10 mouse cellular contexts compared by ENCODE assay signal in the genomic region with DNA sequence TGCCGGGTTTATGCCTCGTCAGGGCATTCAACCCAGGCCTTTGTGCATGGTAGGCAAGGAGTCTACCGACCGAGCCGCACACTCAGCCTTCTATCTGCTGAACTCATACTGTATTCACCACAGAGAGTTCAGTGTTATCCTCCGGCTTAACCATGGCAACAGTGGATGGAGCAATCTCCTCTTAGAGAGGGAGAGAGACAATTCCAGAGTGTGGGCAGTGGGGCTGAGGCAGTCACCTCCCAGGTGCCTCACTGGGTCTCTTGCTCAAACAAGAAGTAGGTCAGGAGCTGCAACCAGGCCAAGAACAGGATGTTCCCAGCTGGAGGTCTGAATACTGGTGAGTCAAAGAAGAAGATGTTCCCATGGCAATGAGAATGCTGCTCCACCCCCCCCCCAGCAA. TPM values are rescaled to one million over a fixed set of nuclear protein-coding genes. Genes with fewer than 3 reads are reported as not detected.
DNase-seq lines count a peak whose midpoint lies in the region; ATAC-seq and TF ChIP-seq lines count a peak whose summit lies in the region.
"Had no signal": no experiment of that assay in that cellular context is flagged by ENCODE, and none has a peak within 500 bp of the region (broad histone marks: within the 10 kb centered on the region; RNA-seq: fewer than 3 reads in every experiment).

No protein-coding gene starts in this region.

- no peaks in the 10 kb centered on the region; the same call in 1 of the 2 replicates for H3K9me3 ChIP-seq in E14TG2a.4 (ENCODE audit: low read length)
- H3K9me3 ChIP-seq: hindbrain, embryonic 13.5 days had no signal

- peak in 1 of 2 experiments; percentile 19 for DNase-seq in layer of hippocampus, adult 2 months (ENCODE audit: low spot score in 2 of 2)
- DNase-seq in layer of hippocampus, adult 9-10 months (ENCODE audit: low spot score): no peak
- peak; percentile 57 for DNase-seq in NIH3T3 (ENCODE audit: low read depth)
- peak; percentile 38 to 43 for DNase-seq in left cerebral cortex, adult 2 months (ENCODE audit: extremely low spot score in 1 of 2, low spot score in 2 of 2)
- no peak for DNase-seq in urinary bladder, postnatal 10 days (ENCODE audit: low spot score)
- no peak for DNase-seq in kidney, postnatal 10 days

- H3K27me3 ChIP-seq in E14TG2a.4 (ENCODE audit: insufficient read depth, low read length): no peaks in the 10 kb centered on the region
- H3K27me3 ChIP-seq: hindbrain, embryonic 13.5 days had no signal

- intact Hi-C loops in left cerebral cortex, adult 2 months (cut with DNase I): no loop called here

- ATAC-seq in activated CD4-positive, CD25-positive, alpha-beta regulatory T cell, adult 4 months: no peak

- no peaks in the 10 kb centered on the region for H3K36me3 ChIP-seq in E14TG2a.4 (ENCODE audit: insufficient read depth, low read length)
- H3K36me3 ChIP-seq: hindbrain, embryonic 13.5 days had no signal

- H3K4me3 ChIP-seq in layer of hippocampus, adult 2 months: no peak overlapping the region
- peak overlapping the region; percentile 51 for H3K4me3 ChIP-seq in E14TG2a.4 (replicated peaks; ENCODE audit: low read length)
- H3K4me3 ChIP-seq in left cerebral cortex, adult 2 months: no peak overlapping the region
- H3K4me3 ChIP-seq: hindbrain, embryonic 13.5 days; megakaryocyte, embryonic 14.5 days had no signal

- H3K4me1 ChIP-seq in E14TG2a.4 (replicated peaks; ENCODE audit: low read depth, low read length): peaks cover 88% of the 10 kb centered on the region

- no peak for TF ChIP-seq CTCF in layer of hippocampus, adult 2 months (conservative IDR thresholded peaks at IDR 0.05)
- no peak for TF ChIP-seq CTCF in E14TG2a.4 (conservative IDR thresholded peaks at IDR 0.05; ENCODE audit: low read length)
- TF ChIP-seq CTCF in left cerebral cortex, adult 2 months (IDR thresholded peaks at IDR 0.05): no peak

- peak overlapping the region; percentile 78 for H3K27ac ChIP-seq in layer of hippocampus, adult 2 months
- peak overlapping the region; percentile 1; the same call in 1 of the 2 replicates for H3K27ac ChIP-seq in left cerebral cortex, adult 2 months
- H3K27ac ChIP-seq: hindbrain, embryonic 13.5 days had no signal

RNA-seq across cellular contexts. Expression of a gene that starts 56.8 kb away (rescaled TPM):
- total RNA-seq in layer of hippocampus, adult 2 months (2021): 100 to 1,000 TPM; 133 to 141 TPM
- 100 to 1,000 TPM; 167 to 171 TPM for total RNA-seq in left cerebral cortex, adult 2 months (2021)
- polyA plus RNA-seq in activated CD4-positive, CD25-positive, alpha-beta regulatory T cell, adult 4 months (2017; shearing (Covaris generic)): 1 to 10 TPM; 1.4 to 2.0 TPM

Comparison
In these comparisons a context has a peak if more than half of its experiments do, and no peak if none do; other contexts are left out.
1. DNase-seq: peak in NIH3T3 (single experiment) and left cerebral cortex, adult 2 months (2 of 2); none in layer of hippocampus, adult 9-10 months (single experiment), urinary bladder, postnatal 10 days (single experiment) and kidney, postnatal 10 days (single experiment).